Mouse (Mus musculus): ENCODE data around the gene Gm49721. TPM values are rescaled to one million over a fixed set of nuclear protein-coding genes. Genes with fewer than 3 reads are reported as not detected.
"Not testable (repeated sequence)": the region's sequence is repeated elsewhere in the genome, so short reads cannot be mapped to it uniquely, and the experiment has no call there.

Gene Gm49721
- total RNA-seq (2021): not detected
- long read RNA-seq, experiment 1, partial matches to known transcripts: 0 of 2 reads
- long read RNA-seq, experiment 1, other reads (novel, unspliced or antisense): 2 of 2 reads
- long read RNA-seq, experiment 2, partial matches to known transcripts: 0 of 5 reads
- long read RNA-seq, experiment 2, other reads (novel, unspliced or antisense): 5 of 5 reads

DNA sequence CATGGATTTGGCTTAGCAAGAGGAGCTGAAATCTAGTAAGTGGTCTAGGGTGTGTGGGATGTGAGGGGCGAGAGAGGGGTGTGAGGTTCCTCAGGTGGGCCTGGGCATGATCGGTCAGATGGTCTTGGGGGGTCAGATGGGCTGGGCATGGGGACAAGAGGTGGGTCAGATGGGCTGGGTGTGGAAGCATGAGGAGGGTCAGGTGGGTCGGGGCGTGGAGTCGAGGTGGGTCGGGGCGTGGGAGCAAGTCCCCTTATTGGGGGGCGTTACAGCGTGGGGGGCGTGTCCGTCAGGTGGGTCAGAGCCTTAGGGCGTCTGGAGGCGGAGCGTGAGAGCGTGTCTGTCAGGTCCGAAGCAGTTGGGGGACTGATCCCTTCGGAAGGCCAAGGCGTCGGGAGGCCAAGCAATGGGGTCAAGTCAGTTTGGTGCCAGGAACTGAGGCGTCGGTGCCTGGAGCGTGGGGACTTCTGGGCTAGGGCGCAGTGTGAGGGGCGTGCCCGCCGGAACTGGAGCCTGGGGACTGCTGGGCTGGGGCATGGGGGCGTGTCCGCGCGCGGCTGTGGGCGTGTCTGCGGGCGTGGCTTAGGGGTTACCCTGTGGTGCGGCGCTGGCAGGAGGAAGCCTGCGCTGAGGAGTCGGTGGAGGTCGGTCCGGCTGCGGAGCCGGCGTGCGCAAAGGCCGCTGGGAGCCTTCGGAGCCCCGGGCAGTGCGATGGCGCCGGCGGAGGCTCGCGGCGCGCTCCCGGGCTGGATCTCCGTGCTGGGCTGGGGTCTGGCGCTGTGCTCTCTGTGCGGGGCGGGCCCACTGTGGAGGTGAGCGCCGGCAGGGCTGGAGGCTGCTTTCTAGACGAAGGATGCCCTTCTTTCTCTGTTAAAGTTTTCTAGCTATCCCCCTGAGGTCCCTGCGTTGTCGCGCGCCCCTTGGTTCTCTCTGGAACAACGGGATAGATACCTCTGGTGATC, at the start of gene Gm49721:
Gm49721 (plus strand) TSS at position 618 of the 962 bp plus-strand sequence.
- DNase-seq: peak; percentile 56
- intact Hi-C loops (cut with DNase I; ENCODE audit: low total_unique reads): not testable (repeated sequence)

DNA sequence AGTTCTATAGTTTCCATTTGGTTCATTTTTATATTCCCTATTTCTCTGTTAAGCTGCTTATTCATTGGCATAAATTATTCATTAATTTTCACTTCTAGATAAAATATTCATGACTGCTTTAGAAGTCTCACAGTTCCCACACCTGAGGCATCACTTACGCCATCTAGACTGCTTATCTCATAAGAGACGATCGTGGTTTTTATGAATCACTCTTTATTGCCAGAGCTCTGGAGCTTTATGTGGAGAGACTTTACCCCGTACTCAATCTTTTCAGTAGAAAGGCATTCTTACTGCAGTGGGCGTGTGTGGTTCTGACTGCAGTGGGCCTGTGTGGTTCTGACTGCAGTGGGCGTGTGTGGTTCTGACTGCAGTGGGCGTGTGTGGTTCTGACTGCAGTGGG, 47.1 kb upstream of the Gm49721 start:
- intact Hi-C loops (cut with DNase I; ENCODE audit: low total_unique reads); DNase-seq: not testable (repeated sequence)

DNA sequence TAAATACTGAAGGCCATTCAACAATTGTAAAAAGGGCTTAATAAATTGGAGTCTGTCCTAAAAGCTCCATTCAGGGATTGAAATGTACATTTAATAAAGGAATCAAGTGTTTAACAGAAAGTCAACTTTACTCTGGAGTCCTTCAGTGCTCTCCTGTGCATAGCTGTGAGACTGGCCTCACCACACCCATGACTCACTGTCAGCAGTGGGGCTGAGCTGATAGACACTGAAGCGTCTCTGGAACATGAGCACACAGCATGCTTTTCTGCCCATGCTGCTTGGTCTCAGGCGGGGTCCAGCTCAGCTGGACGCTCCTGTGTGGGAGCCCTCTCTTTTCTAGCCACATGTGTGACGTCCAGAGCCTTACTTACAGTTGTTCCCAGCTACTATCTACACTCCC, 36.1 kb upstream of the Gm49721 start:
- DNase-seq; intact Hi-C loops (cut with DNase I; ENCODE audit: low total_unique reads): not testable (repeated sequence)

DNA sequence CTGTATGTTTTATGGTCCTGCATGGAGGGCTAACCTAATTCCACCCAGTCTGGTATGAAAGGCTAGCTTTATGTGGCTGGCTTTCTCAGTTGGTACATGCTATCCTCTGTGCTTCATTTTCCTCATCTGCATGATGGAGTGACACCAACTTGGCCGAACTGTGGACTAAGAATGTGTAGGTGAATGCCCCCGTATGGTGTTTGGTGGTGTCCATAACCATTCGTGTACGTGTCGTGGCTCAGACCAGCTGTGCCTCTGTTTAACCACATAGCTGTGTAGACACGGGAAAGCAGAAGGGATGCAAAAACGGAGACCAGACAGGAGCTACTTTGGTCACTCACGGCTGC, 31.1 kb upstream of the Gm49721 start:
- intact Hi-C loops (cut with DNase I; ENCODE audit: low total_unique reads); DNase-seq: not testable (repeated sequence)

DNA sequence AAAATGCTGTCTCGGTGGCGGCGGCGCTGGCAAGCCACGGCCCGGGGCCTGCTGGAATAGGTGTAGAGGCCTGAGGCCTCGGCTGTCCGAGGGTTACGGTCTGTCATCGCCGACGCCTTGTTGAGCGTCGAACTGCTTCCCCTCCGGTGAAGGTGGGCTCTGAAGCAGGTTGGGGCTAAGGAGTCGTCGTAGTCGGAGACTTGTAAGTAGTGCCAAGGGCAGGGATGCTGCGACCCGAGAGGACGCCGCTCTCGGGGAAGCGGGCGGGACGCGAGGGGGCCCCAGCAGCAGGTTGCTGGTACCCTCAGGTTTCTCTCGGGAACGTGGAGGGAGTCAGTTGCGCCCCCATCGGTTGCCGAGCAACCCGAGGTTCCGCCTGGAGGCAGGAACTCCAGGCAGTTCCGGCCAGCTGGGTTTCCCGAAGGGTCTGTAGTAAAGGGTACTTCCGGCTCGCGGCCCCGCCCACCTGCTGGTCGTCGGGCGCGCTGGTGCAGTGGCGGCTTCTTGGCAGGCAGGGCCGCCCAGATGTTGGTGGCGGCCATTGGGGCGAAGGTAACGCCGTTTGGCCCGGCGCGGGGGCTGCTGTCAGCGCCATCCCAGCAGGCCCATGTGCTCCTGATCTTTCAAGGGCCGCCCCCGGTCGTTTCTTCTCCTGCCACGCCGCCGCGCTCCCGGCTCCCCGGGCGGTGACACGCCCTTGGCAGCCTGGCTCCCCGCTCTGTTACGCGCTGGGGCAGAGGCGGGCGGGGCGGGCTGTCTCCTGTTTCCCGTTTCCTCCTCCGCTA, 30.5 kb upstream of the Gm49721 start, which contains the start of gene Rsph3b:
Rsph3b (minus strand) TSS at position 699 of the 785 bp plus-strand sequence.
- peak; percentile 78 for DNase-seq
- intact Hi-C loops (cut with DNase I; ENCODE audit: low total_unique reads): not testable (repeated sequence)

GRCm38 (mm10) chr17:6948769-6949228, 29.9 kb upstream of the Gm49721 start:
- intact Hi-C loops (cut with DNase I; ENCODE audit: low total_unique reads); DNase-seq: not testable (repeated sequence)

DNA sequence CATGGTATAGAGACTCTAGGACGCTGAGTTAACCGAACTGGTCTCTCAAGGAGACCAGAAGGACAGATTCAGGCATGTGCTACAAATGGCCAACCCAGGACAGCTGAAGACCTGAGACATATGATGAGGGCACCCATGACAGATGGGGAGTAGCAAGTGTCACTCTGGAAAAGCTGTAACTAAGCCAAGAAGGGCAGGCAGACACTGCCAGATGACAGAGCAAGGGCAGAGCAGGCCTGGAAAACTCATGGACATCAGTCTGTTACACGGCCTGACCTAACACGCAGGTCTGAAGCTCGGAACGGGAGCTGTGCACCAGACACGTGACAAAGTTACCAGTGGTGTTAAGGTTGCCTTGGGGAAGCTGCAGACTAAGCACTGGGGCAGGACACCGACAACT, 19.8 kb upstream of the Gm49721 start:
- intact Hi-C loops (cut with DNase I; ENCODE audit: low total_unique reads): not testable (repeated sequence)

DNA sequence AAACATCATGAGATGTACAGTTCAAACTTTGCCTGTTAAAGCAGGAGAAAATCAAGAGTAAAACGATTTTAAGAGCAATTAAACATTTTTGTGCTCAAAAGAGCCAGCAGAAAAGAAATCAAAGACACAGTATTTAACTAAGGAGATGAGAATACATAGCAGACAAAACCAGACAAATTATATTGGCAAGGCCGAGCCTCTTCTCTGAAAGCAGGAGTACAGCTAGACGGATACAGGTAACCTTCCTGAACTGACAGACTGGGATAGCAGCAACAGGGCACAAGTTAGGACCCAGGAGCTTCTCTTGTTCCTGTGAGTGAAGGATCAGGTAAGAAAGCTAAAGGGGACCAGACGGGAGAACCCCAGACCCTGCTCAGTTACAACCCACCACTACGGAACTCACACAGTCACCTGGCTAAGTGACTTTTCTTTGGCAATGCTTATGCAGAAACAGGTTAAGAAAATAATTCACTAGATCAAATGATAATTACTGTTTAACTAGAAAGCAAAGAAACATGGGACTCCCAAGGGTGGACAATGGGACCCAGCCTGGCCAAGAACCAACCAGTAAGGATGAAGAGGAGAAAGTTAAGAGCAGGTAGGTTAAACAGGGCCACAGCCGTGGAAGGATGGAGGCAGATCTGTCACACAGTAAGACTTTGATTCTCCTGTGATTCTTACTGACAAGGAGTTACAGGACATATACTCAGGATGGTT, 19.0 kb upstream of the Gm49721 start:
- intact Hi-C loops (cut with DNase I; ENCODE audit: low total_unique reads); DNase-seq: not testable (repeated sequence)

More for the DNA sequence above, 19.8 kb upstream of the Gm49721 start:
- DNase-seq: not testable (repeated sequence)

DNA sequence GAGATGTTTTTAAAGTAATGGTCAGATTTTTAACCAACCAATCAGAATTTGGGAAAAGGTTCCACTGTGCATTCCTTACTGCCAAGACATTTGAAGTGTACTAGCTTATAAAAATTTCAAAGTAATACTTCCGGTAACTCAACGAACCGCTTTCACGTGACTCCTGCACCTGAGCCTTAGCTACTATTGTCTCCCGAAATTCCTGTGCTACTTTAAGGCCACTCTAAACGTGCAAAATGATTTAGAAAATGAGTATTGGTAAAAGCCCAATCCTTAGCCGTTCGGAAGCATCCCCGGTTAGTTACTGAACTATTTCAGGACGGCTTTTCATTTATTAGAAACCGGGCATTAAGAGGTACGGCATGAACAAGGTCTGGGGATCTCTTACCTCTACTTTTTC, 18.4 kb upstream of the Gm49721 start:
- intact Hi-C loops (cut with DNase I; ENCODE audit: low total_unique reads); DNase-seq: not testable (repeated sequence)

DNA sequence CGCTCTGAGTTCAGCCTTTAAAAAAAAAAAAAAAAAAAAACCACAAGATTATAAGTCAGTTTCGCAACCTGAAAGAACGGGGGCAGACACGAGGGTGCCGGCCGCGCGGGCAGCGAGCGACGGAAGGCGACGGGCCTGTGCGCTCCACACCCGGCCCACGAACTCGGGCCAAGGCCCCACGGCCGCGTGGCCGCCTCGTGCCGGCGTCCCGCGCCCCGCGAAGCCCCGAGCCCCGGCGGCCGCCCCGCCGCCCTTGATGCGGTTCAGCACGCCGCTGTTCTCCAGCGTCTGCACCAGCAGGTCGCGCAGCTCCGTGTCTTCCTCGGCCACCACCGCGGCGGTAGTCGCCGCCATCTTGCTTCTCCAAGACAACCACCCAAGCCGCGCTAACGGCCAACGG, 17.9 kb upstream of the Gm49721 start, which contains the start of gene Tagap1:
Tagap1 (minus strand) TSS at position 381 of the 400 bp plus-strand sequence.
- intact Hi-C loops (cut with DNase I; ENCODE audit: low total_unique reads): not testable (repeated sequence)
- DNase-seq: peak; percentile 15

DNA sequence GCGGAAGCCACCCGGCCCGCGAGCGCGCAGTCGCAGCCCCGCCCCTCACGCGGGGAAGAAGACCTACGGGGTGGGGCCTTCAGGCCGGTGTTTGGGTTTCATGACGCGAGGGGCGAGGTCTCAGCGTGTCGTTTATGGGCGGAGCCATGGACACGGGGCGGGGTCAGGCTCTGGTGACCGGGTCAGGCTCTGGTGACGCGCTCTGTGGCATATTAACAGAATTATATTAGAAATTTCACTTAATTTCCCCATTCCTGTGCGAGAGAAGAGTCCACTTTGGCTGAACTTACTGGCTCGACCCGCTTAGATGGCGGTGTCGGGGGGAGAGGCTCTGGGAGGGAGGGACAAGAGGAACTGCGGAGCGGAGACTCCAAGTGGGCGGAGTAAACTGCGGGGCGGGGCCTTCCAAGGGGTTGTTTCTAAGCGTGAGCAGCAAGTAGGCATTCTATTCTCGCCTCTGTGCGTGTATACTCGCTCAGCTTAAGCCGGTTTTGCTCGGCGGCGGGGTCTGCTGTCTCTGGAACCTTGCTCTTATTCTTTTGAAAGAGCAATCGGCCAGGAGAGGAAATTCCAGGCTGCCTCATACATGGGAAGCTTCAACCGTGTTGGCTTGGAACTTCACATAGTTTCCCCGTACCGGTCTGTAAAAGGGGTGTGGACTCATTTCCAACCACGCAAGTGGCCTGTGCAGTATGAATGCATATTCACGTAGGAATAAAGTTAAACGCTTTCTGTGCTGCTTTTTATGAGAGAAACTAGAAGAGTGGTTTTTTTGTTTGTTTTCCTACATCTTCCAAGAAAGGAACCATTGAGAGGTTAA, 17.3 kb upstream of the Gm49721 start:
- intact Hi-C loops (cut with DNase I; ENCODE audit: low total_unique reads); DNase-seq: not testable (repeated sequence)

- DNase-seq; intact Hi-C loops (cut with DNase I; ENCODE audit: low total_unique reads): not testable (repeated sequence)
These were observed 16.4 kb upstream of the Gm49721 start for GRCm38 (mm10) chr17:6962339-6962738.

DNA sequence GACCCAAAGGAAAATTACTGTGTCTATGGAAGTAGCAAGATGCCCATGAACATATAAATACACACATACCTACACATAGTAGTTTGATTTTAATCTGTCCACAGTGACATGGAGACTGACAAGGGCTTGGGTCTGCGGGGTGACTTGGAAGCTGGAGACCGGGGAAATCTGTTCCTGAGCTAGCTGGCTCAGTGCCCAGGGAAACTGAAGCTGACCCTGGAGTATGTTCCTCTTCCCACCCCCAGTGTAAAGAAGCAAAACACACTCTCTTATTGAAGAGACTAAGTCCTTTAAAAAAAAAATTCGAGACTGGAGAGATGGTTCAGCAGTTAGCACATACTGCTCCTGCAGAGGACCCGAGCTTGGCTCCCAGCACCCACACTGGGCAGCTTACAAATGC, 15.8 kb upstream of the Gm49721 start:
- DNase-seq; intact Hi-C loops (cut with DNase I; ENCODE audit: low total_unique reads): not testable (repeated sequence)

GRCm38 (mm10) chr17:6965364-6965763, 13.3 kb upstream of the Gm49721 start:
- DNase-seq; intact Hi-C loops (cut with DNase I; ENCODE audit: low total_unique reads): not testable (repeated sequence)

DNA sequence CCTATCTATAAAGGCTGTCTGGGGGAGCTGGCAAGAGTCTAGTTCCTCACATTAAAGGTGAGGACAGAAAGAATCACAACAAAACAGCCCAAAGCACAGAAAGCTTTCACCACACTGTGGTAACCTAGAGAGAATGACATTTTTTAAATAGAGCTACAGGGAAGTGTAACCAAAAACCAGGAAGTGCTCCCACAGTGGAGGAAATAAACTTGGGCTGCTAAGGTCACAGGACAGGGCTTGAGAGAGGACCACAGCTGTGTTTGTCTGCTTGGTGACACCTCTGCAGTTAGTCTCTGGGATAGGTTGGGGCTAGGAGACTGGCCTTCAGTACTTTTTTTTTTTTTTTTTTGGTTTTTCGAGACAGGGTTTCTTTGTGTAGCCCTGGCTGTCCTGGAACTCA, 11.0 kb upstream of the Gm49721 start:
- DNase-seq; intact Hi-C loops (cut with DNase I; ENCODE audit: low total_unique reads): not testable (repeated sequence)

- DNase-seq; intact Hi-C loops (cut with DNase I; ENCODE audit: low total_unique reads): not testable (repeated sequence)
These were observed 8.4 kb upstream of the Gm49721 start, which contains the start of gene Rnaset2b for GRCm38 (mm10) chr17:6970334-6970733. TSS of gene Rnaset2b (plus strand) at chr17:6970634.

GRCm38 (mm10) chr17:6971238-6971637, 7.5 kb upstream of the Gm49721 start:
- DNase-seq; intact Hi-C loops (cut with DNase I; ENCODE audit: low total_unique reads): not testable (repeated sequence)

- intact Hi-C loops (cut with DNase I; ENCODE audit: low total_unique reads); DNase-seq: not testable (repeated sequence)
These were observed 5.8 kb upstream of the Gm49721 start for GRCm38 (mm10) chr17:6972836-6973396.
